Mouse (Mus musculus): ENCODE data around the gene Vps33b. TPM values are rescaled to one million over a fixed set of nuclear protein-coding genes. Genes with fewer than 3 reads are reported as not detected.

The Vps33b gene
- polyA plus RNA-seq, 1 experiment, result 21.9 TPM

GRCm38 (mm10) chr7:80246859-80247258, 22.6 kb upstream of the Vps33b start:
- WGBS, result 16% methylated on average over 7 of the region's 7 CpGs
- H3K4me1 ChIP-seq (replicated peaks; ENCODE audit: control insufficient read depth, insufficient read depth, low read length), result 0 out of 2 replicates have a peak, but pooled peaks cover 2% of the 10 kb centered on the region
- TF ChIP-seq CTCF (IDR thresholded peaks at IDR 0.05; ENCODE audit: borderline replicate concordance, control insufficient read depth, extremely low read depth, insufficient read depth, low read length, poor library complexity), result no peak
- TF ChIP-seq POLR2A (IDR thresholded peaks at IDR 0.05; ENCODE audit: control insufficient read depth, extremely low read depth, insufficient read depth, low read length, poor library complexity), result no peak
- no peak overlapping the region for H3K4me3 ChIP-seq (ENCODE audit: control insufficient read depth, insufficient read depth, low read length)
- peak; percentile 19 for DNase-seq
- H3K36me3 ChIP-seq (ENCODE audit: control insufficient read depth, insufficient read depth, low read length), result no peaks in the 10 kb centered on the region
- no peaks in the 10 kb centered on the region for H3K27me3 ChIP-seq (ENCODE audit: control insufficient read depth, insufficient read depth, low read length)
- no peak overlapping the region for H3K27ac ChIP-seq (ENCODE audit: control insufficient read depth, insufficient read depth, low read length)

GRCm38 (mm10) chr7:80252437-80252836, 17.0 kb upstream of the Vps33b start:
- H3K4me3 ChIP-seq (ENCODE audit: control insufficient read depth, insufficient read depth, low read length), result no peak overlapping the region
- DNase-seq, result no peak
- H3K27ac ChIP-seq (ENCODE audit: control insufficient read depth, insufficient read depth, low read length), result no peak overlapping the region
- H3K27me3 ChIP-seq (ENCODE audit: control insufficient read depth, insufficient read depth, low read length), result no peaks in the 10 kb centered on the region
- WGBS, result 85% methylated on average over 7 of the region's 7 CpGs
- H3K4me1 ChIP-seq (replicated peaks; ENCODE audit: control insufficient read depth, insufficient read depth, low read length), result peaks cover 10% of the 10 kb centered on the region
- TF ChIP-seq POLR2A (IDR thresholded peaks at IDR 0.05; ENCODE audit: control insufficient read depth, extremely low read depth, insufficient read depth, low read length, poor library complexity) (no peak), CTCF (IDR thresholded peaks at IDR 0.05; ENCODE audit: borderline replicate concordance, control insufficient read depth, extremely low read depth, insufficient read depth, low read length, poor library complexity) (no peak)
- no peaks in the 10 kb centered on the region for H3K36me3 ChIP-seq (ENCODE audit: control insufficient read depth, insufficient read depth, low read length)

DNA sequence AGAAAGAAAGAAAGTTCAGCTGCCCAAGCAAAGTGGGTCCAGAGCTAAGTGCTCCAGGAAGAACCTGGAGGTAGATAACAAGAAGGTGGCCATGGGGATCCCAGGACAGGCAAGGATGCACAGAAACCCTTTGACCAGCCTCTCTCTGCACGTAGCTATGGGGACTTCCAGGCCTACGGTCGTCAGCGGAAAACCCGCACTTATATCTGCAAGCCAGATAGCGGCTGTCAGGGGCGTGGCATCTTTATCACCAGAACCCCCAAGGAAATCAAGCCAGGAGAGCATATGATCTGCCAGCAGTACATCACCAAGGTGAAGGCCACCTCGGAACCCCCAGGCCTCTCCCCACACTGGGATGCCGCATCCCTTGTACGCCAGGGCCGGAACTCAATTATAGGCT, 16.6 kb upstream of the Vps33b start:
- no peaks in the 10 kb centered on the region for H3K36me3 ChIP-seq (ENCODE audit: control insufficient read depth, insufficient read depth, low read length)
- WGBS, result 94% methylated on average over 11 of the region's 11 CpGs
- no peak overlapping the region for H3K4me3 ChIP-seq (ENCODE audit: control insufficient read depth, insufficient read depth, low read length)
- H3K4me1 ChIP-seq (replicated peaks; ENCODE audit: control insufficient read depth, insufficient read depth, low read length), result peaks cover 10% of the 10 kb centered on the region
- TF ChIP-seq POLR2A (IDR thresholded peaks at IDR 0.05; ENCODE audit: control insufficient read depth, extremely low read depth, insufficient read depth, low read length, poor library complexity), result no peak
- TF ChIP-seq CTCF (IDR thresholded peaks at IDR 0.05; ENCODE audit: borderline replicate concordance, control insufficient read depth, extremely low read depth, insufficient read depth, low read length, poor library complexity), result no peak
- H3K27me3 ChIP-seq (ENCODE audit: control insufficient read depth, insufficient read depth, low read length), result no peaks in the 10 kb centered on the region
- H3K27ac ChIP-seq (ENCODE audit: control insufficient read depth, insufficient read depth, low read length), result no peak overlapping the region
- no peak for DNase-seq

DNA sequence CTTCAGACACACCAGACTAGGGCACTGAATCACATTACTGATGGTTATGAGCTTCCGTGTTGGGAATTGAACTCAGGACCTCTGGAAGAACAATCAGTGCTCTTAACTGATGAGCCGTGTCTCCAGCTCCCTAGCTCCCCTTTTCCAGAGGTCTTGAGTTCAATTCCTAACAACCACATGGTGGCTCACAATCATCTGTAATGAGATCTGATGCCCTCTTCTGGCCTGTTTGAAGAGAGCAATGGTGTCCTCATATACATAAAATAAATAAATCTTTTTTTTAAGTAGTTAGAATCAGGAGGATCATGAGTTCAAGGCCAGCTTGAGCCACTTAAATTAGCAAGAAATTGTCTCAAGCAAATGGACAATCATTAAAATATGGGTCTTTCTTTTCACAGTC, 13.5 kb upstream of the Vps33b start:
- TF ChIP-seq CTCF (IDR thresholded peaks at IDR 0.05; ENCODE audit: borderline replicate concordance, control insufficient read depth, extremely low read depth, insufficient read depth, low read length, poor library complexity), result no peak
- no peak for TF ChIP-seq POLR2A (IDR thresholded peaks at IDR 0.05; ENCODE audit: control insufficient read depth, extremely low read depth, insufficient read depth, low read length, poor library complexity)
- 83% methylated on average over 2 of the region's 2 CpGs for WGBS
- H3K4me1 ChIP-seq (replicated peaks; ENCODE audit: control insufficient read depth, insufficient read depth, low read length), result peaks cover 14% of the 10 kb centered on the region
- no peak overlapping the region for H3K4me3 ChIP-seq (ENCODE audit: control insufficient read depth, insufficient read depth, low read length)
- no peak overlapping the region for H3K27ac ChIP-seq (ENCODE audit: control insufficient read depth, insufficient read depth, low read length)
- no peak for DNase-seq
- H3K36me3 ChIP-seq (ENCODE audit: control insufficient read depth, insufficient read depth, low read length), result no peaks in the 10 kb centered on the region
- H3K27me3 ChIP-seq (ENCODE audit: control insufficient read depth, insufficient read depth, low read length), result no peaks in the 10 kb centered on the region

GRCm38 (mm10) chr7:80257706-80258105, 11.7 kb upstream of the Vps33b start:
- 91% methylated on average over 2 of the region's 2 CpGs for WGBS
- TF ChIP-seq POLR2A (IDR thresholded peaks at IDR 0.05; ENCODE audit: control insufficient read depth, extremely low read depth, insufficient read depth, low read length, poor library complexity), result no peak
- no peak overlapping the region for H3K4me3 ChIP-seq (ENCODE audit: control insufficient read depth, insufficient read depth, low read length)

GRCm38 (mm10) chr7:80260625-80261371, 8.7 kb upstream of the Vps33b start, which contains the start of gene Ngrn:
TSS of gene Ngrn (plus strand) at chr7:80261215.
- Histone ChIP-seq H3K27ac (ENCODE audit: control insufficient read depth, insufficient read depth, low read length) (peak within 1 kb of the TSS; percentile 40; the same call in 1 of the 2 replicates), H3K36me3 (ENCODE audit: control insufficient read depth, insufficient read depth, low read length) (peaks cover 18% of the 10 kb centered on the region), H3K4me3 (ENCODE audit: control insufficient read depth, insufficient read depth, low read length) (peak within 1 kb of the TSS; percentile 77), H3K27me3 (ENCODE audit: control insufficient read depth, insufficient read depth, low read length) (no peaks in the 10 kb centered on the region), H3K4me1 (replicated peaks; ENCODE audit: control insufficient read depth, insufficient read depth, low read length) (0 out of 2 replicates have a peak, but pooled peaks cover 8% of the 10 kb centered on the region)
- peak; percentile 83 for DNase-seq
- WGBS, result 30% methylated on average over 40 of the region's 40 CpGs
- TF ChIP-seq CTCF (IDR thresholded peaks at IDR 0.05; ENCODE audit: borderline replicate concordance, control insufficient read depth, extremely low read depth, insufficient read depth, low read length, poor library complexity) (no peak), POLR2A (IDR thresholded peaks at IDR 0.05; ENCODE audit: control insufficient read depth, extremely low read depth, insufficient read depth, low read length, poor library complexity) (peak; percentile 87; the same call in 1 of the 2 replicates)

More at GRCm38 (mm10) chr7:80257706-80258105, 11.7 kb upstream of the Vps33b start:
- H3K27ac ChIP-seq (ENCODE audit: control insufficient read depth, insufficient read depth, low read length), result no peak overlapping the region
- DNase-seq, result no peak
- no peaks in the 10 kb centered on the region for H3K36me3 ChIP-seq (ENCODE audit: control insufficient read depth, insufficient read depth, low read length)
- peaks cover 18% of the 10 kb centered on the region for H3K4me1 ChIP-seq (replicated peaks; ENCODE audit: control insufficient read depth, insufficient read depth, low read length)
- H3K27me3 ChIP-seq (ENCODE audit: control insufficient read depth, insufficient read depth, low read length), result no peaks in the 10 kb centered on the region

Measured in thymus, adult 2 months (tissue).